Mouse (Mus musculus) gonadal fat pad, adult 2 months (tissue): ENCODE data around the gene Baz2b. TPM values are rescaled to one million over a fixed set of nuclear protein-coding genes. Genes with fewer than 3 reads are reported as not detected.

Experiments
- DNase-seq: peaks from one replicate; pipeline ENCODE4 v3.0.0-alpha.2; 2012; ENCODE audit warnings: low read depth
- polyA plus RNA-seq: library from polyadenylated mRNA; depleted of rRNA; stranded (reverse); fragments of >200 nt; gene quantifications from 2 replicates; pipeline ENCODE4 v1.2.3, GENCODE M21; 2012

Baz2b gene
- polyA plus RNA-seq, 1 experiment, result 19.5 TPM

DNA sequence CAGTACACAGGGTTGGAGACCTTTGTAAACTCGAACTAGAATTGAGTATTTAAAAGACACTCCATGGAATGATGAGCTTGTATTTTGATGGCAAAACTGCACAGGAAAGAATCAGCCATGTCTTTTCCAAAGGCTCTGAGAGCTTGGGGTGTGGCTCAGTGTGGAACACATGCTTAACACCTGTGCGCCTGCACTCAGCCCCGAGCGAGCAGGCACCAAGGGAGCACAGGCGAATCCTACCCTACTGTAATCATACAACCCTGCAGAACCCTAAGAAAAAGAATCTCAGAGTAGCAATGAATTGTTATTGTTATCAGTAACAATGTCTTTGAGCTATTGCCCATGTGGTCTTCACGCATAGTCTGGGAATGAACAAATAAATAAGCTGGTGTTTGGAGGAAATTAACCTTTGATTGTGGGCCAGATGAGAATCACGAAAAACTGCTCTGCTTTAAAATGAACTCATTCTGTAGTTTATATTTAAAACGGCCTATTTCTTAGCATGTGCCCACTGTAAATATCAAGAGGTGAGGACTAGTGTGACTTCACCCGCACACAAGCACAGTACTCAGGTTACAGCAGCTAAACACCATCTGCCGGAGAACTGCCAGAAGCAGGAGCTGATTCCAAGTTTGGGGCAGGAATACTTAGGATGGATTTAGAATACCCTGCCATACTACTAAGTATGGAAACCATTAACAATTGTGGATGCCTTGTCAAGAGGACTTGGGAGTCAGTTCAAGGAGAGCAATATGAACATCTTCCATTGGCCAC is 77.2 kb downstream of the Baz2b start:
- no peak for DNase-seq

DNA sequence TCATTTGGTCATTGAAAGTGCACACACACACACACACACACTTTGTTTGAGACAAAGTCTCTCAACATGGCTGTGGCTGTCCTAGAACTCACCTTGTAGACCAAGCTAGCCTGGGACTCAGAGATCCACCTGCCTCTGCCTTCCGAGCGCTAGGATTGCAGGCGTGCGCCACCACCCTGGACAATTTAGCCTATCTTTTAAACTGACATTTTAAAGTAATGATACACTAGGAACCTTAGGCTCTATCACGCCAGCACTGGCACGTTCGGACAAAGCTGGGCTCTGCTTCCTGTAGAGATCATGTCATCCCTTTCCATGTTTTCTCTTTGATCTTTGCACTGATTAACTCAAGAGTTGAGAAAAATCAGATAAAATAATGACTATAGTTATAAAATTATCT is 81.0 kb downstream of the Baz2b start:
- DNase-seq, result no peak

DNA sequence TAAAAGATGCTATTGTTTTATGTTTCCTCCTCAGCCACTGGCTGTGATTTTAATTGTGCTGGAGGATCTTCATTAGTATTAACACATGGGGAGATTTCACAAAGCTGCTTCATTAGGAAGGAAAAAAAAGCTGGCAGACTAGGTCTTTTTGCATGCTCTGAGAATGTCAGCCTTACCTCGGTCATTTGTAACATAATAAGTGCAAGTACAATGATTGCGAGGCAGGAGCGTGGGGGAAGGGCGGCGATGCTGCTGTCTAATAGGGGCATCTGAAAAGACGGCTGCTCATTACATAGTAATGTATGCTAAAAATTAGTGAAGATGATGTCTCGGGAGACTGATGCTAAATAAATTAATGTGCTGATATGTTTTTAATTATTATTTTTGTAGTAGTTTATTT is 82.8 kb downstream of the Baz2b start:
- DNase-seq, result no peak

DNA sequence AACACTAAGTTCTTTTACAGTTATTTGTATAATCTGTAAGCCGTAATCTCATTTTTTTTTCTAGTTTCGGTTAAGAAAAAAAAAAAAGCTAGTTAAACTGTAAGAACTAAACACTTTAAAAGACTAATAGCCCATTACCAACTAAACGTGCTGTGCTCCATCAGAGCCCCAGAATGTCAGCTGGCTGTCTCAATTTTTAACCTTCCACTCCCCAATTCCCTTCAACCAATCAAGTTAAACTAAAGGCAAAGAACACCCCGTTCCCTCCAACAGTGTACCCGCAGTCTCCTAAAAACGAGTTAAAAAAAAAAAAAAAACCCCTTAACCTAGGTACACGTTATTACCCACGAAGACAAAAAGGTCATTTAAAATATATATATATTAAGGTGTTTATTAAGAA is 83.3 kb downstream of the Baz2b start:
- no peak for DNase-seq

DNA sequence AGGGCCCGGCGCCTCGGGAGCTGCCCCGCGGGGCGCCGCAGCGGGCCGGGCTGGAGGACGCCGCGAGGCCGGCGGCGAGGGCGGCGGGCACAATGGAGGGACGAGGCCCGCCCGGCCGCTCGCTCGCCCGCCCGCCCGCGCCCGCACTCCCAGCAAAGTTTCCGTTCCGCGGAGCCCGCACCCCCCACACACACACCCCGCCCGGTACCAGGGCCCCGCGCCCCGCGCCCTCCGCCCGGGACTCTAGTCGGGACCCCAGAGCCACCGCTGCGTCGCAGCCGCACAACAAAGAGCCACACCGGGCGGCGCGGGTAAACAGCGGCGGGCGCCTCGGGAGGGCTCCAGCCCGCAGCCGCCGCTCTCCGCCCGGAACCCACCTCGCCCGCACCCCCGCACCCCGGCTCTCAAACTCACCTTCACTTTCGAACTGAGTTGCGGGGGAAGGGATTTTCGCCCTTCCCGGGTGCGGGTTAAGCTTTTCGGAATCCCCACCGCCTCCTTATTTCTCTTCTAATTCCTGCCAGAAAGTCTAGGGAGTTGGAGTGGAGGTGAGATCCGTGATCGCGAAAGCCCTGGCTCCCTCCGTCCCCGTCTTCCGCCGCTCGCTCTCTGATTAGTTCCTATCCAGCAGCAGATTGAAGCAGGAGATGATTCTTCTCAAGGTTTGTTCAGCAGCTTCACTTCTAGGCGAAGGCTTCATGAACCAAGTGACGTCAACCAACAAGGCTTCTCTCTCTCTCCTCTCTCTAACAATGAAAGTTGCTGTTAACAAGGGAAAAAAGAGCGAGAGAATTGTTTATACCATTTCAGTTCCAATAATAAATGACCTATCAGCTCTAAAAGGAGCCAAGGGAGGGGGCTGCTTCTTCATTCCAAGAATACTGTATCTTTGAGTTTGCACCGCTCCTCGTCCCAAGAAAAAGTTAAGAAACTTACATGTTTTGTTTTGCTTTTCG is 84.3 kb downstream of the Baz2b start:
- DNase-seq, result no peak

DNA sequence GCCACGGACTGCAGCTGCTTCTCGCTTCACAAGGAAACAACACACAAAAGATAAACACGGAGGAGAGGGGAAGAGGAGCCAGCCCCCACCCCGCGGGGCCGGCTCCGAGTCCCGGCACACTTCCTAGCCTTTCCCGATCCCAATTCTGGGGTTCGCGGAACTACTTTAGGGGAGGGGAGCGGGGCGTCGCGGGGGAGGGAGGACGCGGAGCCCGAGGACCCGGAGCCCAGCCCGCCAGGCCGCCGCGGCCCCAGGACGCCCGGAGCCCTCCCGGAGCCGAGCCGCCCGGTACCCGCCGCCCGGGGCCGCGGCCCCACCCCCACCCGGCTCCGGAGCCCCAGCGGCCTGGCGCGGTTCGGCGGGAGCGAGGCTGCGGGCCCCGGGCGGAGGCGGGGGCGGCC is 85.0 kb downstream of the Baz2b start:
- DNase-seq, result no peak

DNA sequence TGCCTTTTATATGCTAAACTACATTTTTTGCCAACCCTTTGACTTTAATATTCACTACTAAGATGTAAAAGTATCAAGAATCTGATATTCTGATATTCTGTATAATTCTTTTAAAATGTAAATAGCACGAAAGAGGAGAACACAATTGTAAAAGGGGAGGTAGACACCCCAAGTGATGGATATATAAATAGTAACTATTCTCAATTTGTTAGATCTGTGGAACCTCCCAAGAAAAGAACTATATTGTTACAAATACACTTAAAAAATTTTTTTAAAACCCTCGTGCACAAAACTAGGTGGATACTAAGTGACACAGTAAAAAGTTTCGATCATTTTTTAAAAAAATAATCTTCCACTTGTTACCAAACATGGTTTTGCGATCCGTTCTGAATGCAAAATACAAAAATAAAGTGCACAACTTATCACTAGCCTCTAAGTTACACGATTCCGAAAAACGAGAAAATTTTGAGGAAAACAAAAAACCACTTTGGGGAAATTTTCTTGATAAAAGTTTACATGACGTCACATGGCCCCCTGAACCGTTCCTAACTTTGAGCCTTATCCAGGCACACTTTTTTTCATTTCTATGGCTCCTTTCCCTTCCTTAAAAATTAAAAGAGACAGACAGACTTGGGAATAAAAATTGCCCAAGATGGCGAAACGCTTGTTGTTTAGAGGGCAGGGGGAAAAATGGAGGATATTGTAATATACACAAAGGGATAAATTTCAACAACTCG is 85.6 kb downstream of the Baz2b start:
- DNase-seq, result no peak

DNA sequence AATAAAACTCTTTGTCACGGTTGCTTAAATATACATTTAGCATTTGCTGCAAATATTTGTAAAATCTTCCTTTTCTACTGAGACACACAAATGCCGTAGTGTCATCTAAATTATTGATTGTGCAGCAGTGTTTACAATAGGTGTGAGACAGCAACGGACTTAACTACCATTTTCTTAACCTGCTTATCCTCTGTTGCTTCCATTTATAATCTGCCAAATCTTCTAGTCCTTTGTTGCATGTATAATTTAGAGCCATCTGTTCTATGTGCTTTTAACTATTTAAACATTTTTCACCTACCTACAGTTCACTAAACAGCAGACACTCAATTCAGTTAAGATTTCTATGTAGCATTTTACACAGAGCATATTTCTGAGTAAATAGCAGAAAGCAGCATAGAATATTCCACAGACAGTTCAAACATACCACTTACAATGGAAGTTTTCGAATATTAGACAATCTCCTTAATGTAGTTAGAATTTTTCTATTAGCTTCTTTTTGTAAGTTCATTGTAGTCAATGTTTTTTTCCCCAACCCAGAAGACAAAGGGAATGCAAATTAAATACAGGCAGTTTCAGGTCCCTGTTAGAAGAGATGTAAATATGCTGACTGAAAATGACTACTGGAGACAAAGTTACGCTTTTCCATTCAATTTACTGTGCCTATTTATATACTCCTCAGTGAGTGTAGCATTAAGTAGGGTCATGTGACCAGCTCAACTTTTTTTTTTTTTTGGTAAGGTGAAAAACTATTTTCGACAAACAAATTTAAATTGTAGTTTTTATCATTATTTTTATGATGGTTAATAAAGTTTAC is 86.4 kb downstream of the Baz2b start:
- no peak for DNase-seq

DNA sequence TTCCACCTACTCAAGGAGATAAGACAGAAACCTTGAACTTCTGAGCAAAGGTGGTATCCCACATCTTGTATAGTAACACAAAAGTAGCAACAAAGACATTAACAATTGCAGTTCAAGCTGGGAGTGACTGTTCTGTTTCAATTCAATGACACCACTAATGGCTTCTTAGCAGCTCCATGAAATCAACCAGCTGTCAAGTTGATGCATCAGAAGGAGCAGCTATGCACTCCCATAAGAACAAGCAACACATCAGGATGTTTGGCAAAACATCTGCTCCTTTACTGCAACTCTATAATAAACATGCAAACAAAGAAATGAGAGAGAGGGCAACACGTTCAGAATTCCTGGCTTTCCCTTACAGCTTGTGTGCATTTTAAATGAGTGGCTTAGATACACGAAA is 87.5 kb downstream of the Baz2b start:
- no peak for DNase-seq

DNA sequence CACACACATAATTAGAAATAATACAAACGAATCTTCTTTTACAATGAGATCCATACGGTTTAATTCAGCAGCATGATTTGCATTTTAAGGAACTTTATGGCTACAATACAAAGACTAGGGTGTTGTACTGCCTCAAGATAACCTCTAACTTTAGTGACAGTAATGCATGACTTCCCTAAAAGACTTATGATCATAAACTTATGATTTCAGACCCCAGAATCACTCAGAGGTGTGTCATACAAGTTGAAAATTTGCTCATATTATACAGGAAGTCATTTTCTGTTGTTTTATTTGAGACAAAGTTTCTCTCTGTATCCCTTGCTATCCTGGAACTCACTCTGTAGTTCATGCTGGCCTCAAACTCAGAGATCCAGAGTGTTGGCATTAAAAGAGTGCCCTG is 89.0 kb downstream of the Baz2b start:
- DNase-seq, result no peak

DNA sequence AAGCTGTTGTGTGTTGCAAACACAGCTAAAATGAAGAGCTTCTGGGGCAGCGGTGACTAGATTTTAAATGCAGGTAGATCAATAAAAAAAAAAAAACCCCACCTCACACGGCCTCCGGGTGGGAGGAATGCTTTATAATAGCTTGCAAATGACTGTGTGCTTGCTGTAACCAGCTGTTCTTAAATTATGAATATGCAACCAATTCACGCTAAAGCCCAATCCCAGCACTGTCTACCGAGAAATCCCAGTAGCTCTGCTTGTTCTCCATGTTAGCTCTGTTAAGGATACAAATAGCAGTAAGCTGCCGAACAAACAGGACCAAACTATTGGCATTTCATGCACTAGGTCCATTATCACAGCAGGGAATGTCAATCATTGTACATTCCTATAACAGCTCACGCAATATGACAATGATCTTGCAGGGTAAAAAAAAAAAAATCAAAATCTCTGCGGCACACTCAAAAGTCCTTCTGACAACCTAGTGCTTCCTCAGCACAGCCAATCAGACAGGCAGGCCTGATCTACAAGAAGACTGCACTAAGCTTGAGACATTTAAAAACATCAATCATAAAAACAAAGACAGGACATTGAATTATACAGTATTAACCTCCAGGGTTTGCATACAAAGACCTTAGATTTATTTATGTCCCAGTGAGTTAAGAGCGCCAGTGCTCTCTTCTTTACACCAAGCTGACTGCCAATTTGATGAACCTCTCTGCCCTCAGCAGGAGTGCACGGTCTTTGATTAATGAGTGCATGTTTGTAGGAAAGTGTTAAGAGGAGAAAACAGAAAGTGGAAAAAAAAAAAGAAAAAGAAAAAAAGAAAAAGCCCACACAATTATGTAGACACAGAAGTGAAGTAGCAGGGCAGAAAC is 90.7 kb downstream of the Baz2b start:
- DNase-seq, result no peak

DNA sequence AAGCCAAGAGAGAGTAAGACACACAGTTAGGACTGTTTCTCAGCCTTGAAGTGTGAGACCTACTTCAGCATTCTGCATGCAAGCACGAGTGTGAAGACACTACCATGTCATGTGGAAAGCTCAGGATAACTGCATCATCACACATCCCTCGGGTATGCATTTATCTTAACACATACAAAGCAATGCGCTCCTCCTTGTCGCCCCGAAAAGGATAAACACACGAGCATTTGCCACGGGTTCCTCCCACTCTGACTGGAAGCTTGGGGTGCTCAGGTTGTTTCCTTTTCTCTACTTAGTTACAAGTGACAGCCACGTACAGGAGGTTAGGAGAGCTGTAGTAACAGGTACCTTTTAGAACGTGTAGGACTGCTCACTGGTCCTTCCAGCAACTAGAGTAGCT is 91.8 kb downstream of the Baz2b start:
- no peak for DNase-seq

DNA sequence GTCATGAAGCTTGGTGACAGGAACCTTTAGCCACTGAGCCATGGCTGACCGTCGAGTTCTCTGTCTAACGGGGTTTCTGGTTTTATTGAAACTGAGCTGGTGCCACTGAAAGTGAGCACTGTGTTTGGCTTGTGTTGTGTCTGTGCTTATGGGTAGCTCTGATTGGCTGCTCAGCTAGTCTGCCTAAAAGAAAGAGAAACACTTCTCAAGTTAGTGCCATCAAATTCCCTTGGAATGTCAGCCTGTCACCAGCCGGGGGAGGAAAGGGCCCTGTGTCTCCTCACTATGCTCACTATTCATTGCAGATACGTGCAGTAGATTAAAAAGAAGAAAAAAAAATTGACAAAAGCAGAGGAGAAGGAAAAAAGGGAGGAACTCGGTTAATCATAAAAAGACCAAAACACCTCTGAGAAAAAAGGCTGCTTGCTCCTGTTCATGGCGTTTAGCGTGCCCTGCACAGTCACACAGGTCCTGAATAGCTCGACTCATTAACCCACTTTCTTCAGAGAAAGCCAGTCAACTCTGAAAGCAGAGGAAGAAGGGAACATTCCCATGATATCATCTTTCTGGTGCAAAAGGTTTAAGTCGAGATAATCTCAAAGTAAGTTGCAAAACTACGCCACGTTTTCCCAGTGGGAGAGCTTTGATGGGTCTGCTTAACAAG is 93.6 kb downstream of the Baz2b start:
- no peak for DNase-seq

DNA sequence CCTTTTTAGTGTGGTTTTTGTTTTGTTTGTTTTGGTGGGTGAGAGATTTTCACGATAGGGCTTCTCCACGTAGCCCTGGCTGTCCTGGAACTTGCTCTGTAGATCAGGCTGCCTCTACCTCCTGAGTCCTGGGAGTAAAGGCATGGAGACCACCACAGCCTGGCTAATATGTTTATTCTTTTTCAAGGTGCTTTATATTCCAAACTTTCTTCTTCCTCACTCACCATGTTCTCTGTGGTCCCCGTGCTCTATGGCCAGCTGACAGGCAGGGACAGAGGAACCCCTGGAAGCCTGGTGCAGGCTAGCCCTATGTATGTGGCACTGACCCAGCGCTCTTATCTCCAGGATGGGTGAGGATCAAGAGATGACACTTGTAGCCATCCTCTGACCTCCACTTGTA is 94.7 kb downstream of the Baz2b start:
- no peak for DNase-seq

DNA sequence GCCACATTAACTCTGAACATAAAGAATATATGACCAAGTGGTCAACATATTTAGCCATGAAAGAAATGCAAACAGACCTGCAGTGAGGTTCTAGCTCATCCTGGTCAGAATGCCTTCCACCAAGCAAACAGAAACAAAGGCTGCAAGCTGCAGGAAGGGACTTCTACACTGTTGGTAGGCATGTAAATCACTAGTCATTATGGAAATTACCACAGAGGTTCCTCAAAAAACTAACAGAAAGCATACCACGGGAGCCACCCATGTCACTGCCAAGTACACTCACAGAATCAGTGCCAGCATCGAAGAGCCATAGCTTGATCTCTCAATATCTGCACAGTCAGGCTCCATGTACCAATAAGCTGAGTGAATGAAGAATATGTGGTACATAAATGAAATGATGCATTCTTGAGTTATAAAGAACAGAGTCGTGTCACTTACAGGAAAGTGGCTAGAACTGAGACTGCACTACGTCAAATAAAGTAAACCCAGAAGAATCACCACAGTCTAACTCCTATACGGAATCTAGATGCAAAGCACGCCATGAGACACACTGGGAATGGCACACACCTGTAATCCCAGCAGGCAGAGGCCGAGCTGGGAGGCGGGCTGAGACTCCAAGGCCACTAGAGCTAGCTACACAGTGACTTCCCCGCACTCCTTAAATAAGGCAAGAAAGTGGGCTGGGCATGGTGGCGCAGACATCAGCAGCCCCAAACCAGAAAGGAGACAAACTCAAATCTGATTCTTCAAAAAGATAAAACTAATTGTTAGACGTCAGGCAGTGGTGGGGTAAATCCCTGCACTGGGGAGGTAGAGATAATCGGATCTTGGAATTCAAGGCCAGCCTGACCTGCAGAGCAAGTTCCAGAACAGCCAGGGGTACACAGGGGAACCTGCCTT is 95.7 kb downstream of the Baz2b start:
- DNase-seq, result no peak

DNA sequence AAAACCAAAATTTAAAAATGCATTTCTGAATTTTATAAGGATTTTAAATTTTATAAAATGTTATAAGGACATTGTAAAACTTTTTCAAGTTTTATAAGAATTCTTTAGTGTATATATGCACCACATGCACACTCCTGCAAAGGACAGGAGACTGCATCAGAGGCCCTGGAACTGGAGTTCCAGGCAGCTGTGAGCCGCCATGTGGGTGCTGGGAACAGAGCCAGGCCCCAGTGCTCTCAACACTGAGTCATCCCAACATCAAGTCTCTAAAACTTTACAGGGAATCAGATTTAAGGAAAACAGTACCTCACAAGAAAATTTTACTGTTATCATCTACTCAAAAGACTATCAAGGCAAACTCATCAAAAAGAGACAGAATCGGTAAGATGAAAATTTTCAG is 97.5 kb downstream of the Baz2b start:
- DNase-seq, result no peak

DNA sequence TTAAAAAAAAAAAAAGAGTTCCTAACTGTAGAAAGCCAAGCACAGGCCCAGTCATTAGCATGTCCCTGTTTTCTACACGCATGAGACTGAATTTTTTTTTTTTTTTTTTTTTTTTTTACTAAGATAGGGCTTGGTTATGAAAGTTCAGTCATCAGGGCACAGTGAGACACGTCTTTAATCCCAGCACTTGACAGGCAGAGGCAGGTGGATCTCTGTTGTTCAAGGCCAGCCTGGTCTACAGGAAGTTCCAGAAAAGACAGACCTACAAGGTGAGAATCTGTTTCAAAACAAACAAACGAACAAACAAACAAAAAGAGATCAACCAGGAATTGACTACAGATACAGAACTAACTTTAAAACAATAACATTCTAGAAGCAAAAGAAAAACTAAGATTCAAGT is 100.6 kb downstream of the Baz2b start:
- DNase-seq, result no peak

DNA sequence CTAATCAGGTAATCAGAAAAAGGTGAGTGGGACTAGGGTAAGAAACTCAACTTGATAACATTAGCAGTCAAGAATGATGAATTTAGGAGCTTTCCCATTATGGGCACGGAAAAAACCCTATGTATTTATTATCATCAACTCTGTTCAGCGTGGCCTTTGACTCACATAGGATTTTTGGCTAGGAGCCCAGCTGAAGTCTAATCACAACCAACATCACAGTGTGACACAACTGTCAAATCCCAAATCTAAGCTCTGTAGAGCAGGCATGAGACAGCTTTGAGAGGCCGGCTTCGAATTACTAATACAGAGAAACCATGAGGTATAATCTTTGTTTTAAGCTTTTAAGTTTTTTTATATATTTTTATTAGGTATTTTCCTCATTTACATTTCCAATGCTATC is 113.0 kb downstream of the Baz2b start:
- no peak for DNase-seq

DNA sequence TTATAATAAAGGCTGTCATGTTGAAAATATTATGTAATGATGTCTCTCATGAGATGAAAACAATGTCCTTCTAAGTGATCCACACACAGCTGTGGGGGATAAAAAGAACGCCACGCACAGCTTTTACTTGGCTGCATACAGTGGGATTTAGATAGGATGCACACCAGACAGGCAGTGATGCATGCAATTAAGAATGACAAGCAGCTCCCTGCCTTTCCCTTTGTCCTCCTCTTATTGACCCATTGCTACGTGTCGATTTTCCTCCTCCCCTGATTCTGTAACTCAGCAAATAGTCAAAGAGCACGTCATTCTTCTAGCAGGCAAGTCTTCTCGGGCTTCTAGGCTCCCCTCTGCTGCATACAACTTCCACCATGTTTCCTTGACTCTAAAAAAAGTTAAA is 119.4 kb downstream of the Baz2b start:
- no peak for DNase-seq
